Mouse (Mus musculus) heart, adult 8-10 months (tissue): ENCODE measurements around the gene Grin3b. TPM values are rescaled to one million over a fixed set of nuclear protein-coding genes. Genes with fewer than 3 reads are reported as not detected.

Experiments used
- DNase-seq: peaks from one replicate; pipeline ENCODE4 v3.0.0; 2022; ENCODE audit warnings: low spot score
- total RNA-seq, 4 experiments: library from RNA; stranded (reverse); gene quantifications; 2 replicates each; pipeline ENCODE4 v1.2.4; 2022

Grin3b gene
- total RNA-seq, 4 experiments from 2014 or later = 0.37 to 0.85 (median 0.63) TPM

DNA sequence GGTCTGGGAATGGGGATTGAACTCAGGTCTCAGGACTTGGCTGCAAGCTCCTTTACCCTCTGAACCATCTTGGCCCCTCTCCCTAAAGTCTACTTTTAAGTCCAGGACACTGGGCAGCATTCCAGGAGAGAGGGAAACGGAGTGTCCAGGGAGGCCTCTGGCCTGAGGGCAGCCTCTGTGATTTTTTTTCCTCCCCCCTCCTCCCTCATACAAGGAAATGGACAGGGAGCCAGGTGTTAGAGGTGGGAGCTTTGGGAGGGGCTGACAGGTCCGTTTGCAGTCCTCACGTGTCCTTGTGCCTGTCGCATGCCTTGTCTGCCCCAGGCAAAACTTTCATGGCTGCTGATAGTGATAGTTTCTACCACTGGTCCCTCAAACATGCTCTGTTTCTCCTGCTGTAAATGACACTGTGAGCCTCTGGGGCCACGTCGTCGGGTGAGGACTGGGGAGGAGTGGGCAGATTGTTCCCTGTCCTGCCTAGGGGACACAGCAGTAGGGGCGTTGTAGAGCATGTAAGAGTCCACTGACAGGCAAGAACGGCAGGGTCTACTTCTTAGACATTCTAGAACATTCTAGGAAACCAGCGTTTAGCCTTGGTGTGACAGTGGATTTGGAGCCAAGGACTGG lies 34.1 kb upstream of the Grin3b start:
- DNase-seq = no peak

DNA sequence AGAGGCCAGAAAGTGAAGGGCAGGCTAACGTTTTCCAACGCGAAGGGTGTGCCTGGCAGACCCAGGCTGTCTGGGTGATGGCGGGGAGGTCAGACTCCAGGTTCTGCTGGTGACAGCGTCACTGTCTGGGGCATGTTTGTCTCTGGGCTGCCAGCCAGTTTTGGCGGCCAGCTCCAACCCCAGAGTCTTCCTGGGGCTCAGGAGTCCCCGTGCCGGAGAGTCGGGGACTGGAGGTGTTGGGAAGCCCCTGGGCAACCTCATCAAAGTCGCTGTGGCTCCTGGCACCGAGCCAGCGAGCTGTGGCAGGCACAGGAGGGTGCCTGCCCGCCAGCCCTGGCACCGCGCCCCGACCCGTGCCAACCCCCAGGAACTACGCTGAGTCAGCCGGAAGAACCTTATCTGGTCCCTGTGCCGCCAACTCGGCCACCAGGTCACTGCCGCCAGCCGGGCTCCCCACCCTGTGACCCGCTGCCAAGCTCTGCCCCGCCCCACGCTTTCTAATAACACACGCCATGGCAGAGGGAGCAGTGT lies 33.5 kb upstream of the Grin3b start:
- DNase-seq = peak; percentile 68

DNA sequence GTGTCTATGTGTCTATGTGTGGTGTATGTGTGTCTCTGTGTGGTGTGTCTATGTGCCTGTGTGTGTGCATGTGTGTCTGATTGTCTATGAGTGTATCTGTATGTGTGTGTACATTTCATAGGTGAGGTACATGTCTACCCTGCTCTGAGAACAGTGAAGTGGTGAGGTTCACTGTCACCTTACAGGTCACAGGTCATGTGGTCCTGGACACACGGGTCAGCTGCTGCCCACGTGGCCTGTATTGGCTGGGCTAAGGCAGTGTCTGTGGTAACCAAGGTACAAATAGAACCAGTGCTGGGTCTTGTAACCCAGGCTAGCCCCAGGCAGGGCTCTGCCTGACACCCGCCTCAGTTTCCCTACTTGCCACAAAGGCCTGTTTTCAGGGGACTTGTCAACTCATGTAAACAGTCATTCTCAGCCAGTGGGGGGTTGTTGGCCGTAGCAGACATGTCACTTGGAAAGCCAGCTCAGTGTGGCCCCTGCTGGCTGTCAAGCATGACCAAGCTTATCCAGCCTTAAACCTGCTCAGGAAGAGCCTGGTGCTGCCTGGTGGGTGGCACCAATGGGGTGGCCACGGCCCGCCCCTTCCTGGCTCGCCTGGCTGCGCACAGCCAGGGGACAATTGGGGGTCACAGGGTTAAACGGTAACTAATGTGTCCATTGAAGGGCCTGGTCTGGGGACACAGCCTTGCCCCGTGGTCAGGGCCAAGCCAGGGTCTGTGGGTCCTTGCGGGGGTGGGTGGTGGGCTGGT lies 32.6 kb upstream of the Grin3b start:
- DNase-seq = no peak

DNA sequence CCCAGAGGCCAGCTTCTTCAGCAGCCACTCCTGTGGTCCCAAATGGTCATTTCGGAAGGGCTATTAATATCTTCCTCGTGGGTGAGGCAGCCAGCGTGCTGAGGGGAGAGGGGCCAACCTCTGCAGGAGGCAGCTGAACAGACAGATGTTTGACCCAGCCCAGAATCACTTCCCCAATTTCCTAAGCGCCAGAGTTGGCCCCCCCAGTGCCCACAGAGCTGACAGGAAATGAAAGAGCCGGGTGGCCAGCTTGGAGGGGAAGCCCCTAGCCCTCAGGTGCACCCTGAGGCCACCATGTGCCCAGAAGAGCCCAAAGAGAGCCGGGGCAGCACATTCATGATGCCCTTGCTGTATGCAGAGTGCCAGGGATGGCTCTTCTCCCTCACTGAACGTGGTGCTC lies 29.8 kb upstream of the Grin3b start:
- DNase-seq = no peak

DNA sequence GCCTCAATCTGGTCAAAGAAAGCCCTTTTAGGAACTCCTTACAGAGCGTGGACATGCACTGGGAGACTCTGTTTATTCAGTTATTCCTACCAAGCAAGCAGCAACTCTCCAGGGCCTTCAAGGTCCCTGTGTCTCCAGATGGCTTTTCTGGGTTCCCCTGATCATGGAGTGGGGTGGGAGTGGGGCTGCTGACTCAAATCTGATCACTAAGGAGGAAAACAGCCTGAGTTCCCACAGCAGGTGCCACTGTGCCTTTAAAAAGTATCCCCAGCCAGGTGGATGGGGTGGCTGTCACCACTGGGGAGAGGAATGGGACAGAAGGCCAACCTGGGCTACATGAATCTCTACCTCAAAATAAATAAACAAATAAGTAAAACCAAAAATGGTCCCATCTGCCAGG lies 27.5 kb upstream of the Grin3b start:
- no peak for DNase-seq

DNA sequence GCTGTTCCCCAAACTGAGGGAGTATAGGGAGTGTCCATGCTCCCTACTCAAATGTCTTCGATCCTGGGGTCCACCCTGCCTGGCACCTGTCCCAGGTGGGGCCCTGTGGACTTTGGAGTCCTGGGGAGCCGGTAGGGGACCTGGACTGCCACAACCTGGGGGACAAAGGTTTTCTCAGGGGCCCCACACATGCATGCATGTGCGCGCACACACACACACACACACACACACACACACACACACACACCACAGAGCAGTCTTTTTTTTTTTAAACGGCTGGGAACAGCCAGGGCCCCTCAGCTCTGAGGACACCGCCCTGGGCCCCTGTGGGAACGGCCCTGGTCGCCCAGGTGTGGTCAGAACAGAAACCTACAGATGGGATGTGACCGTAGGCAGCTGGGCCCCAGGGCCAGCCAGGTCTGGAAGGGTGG lies 27.0 kb upstream of the Grin3b start:
- no peak for DNase-seq

DNA sequence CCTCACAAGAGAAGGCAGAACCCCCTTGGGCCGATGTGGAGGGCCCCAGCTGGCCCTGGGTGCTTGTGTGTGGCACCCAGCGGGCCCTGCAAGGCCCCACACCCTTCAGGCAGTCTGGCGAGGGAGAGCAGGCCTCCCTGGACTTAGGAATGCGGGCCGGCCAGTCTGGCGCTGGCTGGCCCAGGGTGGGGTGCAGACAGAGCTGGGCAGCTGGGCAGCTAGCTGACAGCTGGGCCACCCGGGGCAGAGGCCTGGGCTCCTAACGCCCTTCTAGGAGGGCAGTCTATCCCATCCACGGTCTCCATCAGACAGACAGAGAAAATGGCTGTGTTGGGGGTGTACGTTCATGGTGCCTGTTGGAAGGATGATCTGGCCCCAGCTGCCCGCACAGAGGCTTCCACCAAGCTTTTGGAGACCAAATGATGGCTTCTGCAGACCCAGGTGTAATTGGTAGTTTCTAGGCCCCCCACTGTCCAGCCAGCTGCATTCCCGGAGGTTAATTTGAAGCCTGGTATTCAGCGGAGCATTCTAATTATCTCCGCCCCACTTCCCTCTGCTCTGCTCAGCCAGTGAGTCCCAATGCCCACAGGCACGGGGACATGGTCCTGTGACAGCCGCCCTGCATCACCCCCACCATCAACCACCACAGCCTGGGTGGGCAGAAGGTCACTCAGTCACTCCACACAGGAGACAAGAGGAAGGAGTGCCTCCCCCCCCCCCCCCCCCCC lies 24.8 kb upstream of the Grin3b start:
- no peak for DNase-seq

DNA sequence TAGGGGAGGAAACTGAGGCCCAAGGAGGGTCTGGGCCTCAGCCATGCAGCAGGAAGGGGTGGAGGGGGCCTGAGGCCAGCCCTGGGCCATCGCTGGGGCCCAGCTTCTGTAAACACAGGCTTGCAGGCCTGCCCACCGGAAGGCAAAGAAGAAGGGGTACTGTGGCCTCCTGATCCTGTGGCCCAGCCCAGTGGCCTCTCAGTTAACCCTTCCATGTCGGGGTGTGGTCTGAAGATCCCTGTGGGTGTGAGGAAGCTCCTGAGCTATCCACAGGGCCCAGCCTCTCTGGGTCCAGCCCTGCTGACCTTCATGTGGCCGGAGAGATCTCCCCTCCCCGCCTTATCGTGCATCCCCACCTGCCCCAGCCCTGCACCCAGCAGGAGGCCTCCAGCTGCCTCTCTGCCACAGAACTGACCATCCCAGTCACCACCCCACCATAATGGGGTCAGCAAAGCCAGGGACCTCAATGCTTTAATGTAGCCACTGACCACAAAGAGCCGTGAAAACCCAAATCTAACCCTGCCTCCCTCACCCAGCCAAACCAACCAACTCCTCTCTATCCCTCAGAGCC lies 23.7 kb upstream of the Grin3b start:
- no peak for DNase-seq

DNA sequence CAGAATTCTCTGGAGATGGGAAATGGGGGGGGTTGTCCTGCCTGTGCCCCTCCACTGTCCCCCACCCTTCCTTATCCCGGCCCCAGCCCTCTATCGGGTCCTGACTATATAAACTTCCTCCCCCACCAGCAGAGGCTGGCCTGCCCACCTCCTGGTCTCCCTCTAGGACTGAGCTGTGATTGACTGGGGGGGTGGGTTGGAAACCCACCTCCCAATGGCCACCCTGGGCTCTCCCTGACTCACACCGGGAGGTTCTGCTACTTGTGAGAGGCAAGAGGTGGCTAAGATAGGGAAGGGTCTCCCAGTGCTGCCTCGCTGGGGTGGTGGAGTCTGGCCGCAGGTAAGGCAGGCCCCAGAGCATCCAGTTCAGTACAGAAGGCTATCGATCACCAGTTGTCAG lies 23.0 kb upstream of the Grin3b start:
- DNase-seq = no peak

DNA sequence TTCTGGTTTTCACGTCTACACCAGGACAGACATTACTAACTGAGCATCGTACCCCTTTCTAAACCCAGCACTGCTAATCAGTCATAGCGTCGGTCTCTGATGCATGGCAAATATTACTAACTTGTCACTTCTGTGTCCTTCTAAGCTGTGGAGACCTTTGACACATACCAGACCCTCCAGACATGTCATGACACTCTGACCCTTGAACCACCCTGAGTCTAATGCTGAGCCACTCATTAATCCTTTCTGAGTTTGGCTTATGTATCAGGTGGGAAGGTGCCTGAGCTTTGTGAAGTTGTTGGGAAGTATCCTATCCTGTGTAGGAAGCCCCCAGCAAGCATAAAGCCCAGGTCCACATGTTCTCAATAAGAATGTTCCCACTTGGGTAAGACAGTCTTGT lies 20.6 kb upstream of the Grin3b start:
- DNase-seq = no peak

DNA sequence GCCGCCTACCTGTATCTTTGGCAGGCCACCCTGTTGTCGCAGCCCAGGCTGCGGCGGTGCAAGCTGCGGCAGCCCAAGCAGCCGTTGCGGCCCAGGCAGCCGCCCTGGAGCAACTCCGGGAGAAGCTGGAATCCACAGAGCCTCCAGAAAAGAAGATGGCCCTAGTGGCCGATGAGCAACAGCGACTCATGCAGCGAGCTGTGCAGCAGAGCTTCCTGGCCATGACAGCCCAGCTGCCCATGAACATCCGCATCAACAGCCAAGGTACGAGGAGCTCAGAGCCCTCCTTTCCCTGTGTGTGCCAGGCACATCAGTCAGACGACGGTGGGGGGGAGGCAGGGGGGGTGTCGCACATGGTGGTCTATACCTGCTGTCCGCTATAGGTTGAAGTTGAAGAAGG lies 19.9 kb upstream of the Grin3b start:
- DNase-seq = no peak

DNA sequence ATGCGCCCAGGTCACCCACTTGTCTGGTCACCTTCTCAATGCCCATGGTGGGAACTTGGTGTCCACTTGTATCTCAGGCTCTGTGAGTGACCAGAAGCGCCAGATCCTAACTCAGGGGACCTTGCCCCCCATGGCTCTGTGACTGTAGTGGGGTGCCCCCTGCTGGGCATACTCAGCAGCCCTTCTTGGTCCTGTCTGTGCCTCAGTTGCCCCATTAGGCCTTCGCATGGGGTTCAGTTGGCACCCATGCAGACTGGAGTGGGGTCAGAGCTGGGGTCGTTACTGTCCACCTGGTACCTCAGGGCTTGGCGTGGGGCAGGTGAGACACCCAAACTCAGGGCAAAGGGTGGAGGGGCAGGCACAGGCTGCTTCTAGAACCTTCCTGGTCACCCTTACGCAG lies 16.6 kb upstream of the Grin3b start:
- DNase-seq = no peak

DNA sequence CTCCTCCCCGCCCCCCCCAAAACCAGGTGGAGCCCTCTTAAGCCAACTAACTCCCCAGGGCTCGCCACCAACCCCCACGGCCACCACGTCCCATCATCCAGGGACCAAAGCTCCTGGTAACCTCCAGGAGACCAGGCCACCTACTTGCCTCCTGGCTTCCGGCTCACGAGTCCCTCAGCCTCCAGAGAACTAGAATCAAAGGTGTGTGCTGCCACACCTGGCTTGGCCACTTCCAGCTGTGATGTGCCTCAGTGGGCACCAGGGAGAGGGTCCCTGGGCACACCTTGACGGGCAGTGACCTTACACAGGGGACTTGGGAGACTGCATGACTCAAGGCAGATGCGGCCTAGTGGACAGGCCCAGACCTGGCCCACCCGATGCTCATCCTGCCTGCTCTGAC lies 14.8 kb upstream of the Grin3b start:
- DNase-seq = no peak

DNA sequence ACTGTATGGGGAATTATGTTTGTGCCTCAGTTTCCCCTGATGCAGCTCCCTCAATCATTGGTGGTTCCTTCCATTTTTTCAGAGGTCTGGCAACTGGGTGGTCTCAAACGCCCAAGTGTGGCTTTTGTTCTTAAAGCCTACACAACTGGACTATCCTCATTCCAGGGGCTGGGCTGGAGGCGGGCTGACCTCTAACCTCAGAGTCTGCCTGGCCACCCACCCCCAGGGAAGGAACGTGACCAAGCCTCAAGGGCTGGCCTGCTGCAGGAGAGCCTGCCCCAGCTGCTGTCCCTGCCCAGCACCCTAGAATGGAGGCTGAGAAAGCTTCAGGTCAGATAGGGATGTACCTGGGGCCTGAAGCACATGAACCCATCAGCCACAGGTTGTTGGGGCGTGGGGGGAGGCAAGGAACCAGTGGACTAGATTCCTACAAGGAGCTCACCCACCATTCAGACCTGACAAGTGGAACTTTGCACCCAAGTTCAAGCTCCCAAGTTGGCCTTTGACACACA lies 13.8 kb upstream of the Grin3b start:
- DNase-seq = no peak

DNA sequence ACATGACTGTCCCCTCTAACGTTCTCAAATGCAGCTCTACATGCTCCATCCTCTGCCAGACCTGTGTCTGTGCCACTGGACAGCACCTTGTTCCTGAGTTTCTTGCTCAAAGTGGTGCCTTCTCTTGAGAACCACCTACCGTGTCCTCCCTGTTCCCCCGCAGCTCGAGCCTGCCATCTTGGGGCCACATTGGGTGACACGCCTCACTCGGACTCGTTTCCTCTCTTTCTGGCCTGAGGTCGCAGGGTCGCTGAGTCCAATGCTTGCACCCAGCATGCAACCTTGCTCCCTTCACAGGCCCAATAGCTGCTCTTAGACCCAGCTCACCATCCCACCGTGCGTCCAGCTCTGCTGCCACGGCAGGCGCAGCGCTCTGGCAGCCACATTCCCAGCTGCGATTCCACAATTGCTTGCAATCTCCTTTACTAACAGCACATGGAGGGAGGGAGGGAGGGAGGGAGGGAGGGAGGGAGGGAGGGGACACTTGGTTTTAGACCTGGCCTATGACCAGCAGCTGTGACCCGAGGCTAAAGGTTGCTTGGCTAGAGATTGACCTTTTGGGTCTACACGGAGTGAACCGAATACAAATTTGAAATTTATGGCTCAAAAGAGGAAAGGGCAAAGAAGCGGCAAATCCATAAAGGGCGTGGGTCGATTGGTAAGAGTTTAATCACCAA lies 12.2 kb upstream of the Grin3b start:
- peak; percentile 75 for DNase-seq

DNA sequence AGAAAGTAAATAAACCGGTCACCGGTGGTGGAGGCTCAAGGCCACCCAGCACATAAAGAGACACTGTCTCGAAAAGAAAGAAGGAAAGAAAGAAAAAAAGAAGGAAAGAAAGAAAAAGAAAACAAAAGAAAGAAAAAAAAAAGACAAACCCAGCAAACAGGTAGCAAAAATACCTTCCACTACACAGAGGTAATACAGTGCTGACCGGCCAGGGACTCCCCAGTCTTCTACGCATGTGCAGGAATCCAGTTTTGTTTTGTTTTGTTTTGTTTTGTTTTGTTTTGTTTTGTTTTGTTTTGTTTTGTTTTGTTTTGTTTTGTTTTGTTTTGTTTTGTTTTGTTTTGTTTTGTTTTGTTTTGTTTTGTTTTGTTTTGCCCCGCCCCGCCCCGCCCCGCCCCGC lies 11.1 kb upstream of the Grin3b start:
- DNase-seq = peak; percentile 62

DNA sequence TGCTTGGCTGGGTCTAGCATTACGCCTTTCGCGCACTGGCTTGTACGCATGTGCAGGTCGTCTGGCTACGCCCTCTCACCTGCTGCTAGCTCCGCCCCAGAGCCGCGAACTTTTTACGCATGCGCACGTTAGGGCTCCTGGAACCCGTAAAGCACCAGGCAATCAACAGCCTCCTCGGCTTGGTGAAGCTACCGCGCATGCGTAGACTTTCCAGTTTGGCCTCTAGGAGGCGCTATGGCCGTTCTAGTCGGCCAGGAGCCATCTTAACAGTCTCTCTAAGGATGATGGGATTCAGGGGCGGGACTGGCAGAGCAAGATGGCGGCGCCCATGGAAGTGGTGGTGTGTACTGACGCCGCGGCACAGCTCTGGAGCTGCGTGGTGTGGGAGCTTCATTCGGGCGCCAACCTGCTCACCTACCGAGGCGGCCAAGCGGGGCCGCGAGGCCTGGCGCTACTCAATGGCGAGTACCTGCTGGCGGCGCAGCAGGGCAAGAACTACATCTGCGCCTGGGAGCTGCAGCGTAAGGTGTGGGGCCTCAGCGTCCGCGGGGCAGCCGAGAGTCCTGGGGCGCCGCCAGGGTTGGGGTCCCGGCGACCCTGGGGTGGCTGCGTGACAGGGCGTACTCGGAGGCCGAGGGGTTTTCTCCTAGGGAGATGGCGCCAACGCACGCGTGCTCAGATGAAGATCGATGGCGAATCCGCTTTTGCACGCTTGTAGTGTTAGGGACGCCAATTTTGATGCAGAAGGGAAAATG lies 10.5 kb upstream of the Grin3b start, which contains the start of gene Wdr18:
Wdr18 (plus strand) TSS at position 306 of the 755 bp plus-strand sequence.
- peak; percentile 100 for DNase-seq

DNA sequence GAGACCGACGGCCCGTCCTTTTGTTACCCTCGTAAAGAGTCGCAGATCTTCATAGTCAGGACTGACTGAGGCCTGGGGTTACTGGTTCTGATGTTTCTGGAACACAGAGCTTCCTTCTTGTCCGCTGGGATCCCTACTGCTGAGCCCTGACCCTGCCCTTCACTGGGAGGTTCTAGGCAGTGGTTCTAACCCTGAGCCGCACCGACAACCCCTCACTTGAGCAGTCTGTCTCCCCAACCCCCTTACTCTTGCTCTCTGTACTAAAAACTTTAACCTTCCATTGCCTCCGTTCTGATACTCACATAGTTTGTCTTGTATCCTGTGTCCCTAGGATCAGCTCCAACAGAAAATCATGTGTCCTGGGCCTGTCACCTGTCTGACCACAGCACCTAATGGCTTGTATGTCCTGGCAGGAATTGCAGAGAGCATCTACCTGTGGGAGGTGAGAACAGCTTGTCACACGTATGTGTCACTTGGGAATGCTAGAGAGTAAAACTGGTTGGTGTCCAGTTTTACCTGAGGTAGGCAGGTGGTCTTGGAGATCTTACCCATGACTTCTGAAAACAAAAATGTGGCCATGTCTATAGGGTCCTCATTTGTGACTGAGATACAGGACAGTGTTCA lies 9.7 kb upstream of the Grin3b start:
- DNase-seq = no peak

DNA sequence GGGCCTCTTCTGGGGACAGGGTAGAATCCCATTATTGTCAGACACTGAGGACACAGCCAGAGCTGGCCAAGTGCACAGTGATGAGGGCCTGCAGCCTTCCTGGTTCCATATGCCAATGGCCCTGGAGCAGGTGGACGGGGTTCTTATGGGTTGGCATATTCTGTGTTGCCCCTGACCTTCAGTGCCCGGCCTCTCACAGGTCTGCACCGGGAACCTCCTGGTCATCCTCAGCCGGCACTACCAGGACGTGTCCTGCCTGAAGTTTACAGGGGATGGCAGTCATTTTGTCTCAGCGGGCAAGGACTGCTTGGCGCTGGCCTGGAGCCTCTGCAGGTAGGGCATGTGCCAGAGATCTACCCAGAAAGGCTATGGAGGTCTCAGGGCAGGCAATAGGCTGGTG lies 5.8 kb upstream of the Grin3b start:
- no peak for DNase-seq

DNA sequence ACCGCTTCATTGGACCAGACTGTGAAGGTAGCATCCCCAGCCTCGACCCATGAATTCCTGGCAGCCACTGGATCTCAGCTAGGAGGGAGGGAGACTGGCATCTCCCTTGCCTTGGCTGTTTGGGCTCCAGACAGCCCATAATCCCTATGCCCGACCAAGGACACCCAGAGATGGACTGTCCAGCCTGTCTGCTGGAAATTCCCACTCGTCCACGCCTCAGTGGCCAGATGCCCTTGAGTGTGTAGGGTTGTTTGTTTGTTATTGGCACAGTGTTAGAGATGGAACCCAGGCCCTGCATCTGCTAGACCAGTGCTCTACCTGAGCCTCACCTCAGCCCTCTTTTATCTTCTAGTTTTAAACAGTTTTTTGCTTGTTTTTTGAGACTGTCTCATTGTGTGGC lies 5.2 kb upstream of the Grin3b start:
- no peak for DNase-seq
